ENCODE assay signal across 17 mouse cellular contexts in genomic region chr9:96320551-96320980, GRCm38 (mm10). TPM values are rescaled to one million over a fixed set of nuclear protein-coding genes. Genes with fewer than 3 reads are reported as not detected.
DNase-seq lines count a peak whose midpoint lies in the region; ATAC-seq lines count a peak whose summit lies in the region.
"Had no signal": no experiment of that assay in that cellular context is flagged by ENCODE, and none has a peak within 500 bp of the region (broad histone marks: within the 10 kb centered on the region; RNA-seq: fewer than 3 reads in every experiment).

No protein-coding gene starts in this region.

- H3K4me1 ChIP-seq in forebrain, embryonic 16.5 days (replicated peaks; ENCODE audit: control insufficient read depth, insufficient read depth, low read length): no peaks in the 10 kb centered on the region
- peaks cover 3% of the 10 kb centered on the region; the same call in 1 of the 2 replicates for H3K4me1 ChIP-seq in forebrain, embryonic 14.5 days (ENCODE audit: control insufficient read depth, insufficient read depth, low read length)
- no peaks in the 10 kb centered on the region for H3K4me1 ChIP-seq in lung, embryonic 16.5 days (replicated peaks; ENCODE audit: control insufficient read depth, insufficient read depth, low read length)
- H3K4me1 ChIP-seq: embryonic facial prominence, embryonic 15.5 days; intestine, embryonic 15.5 days; neural tube, embryonic 15.5 days had no signal

- H3K9ac ChIP-seq in forebrain, embryonic 16.5 days (replicated peaks; ENCODE audit: low read depth, low read length): no peak overlapping the region
- H3K9ac ChIP-seq in forebrain, embryonic 14.5 days (ENCODE audit: low read length): no peak overlapping the region
- H3K9ac ChIP-seq in lung, embryonic 16.5 days (ENCODE audit: low read length): no peak overlapping the region
- H3K9ac ChIP-seq: embryonic facial prominence, embryonic 15.5 days; intestine, embryonic 15.5 days; liver, embryonic 14.5 days; neural tube, embryonic 15.5 days had no signal

- ATAC-seq in forebrain, embryonic 16.5 days: peak; percentile 59
- no peak; the same call in 1 of the 2 replicates for ATAC-seq in forebrain, embryonic 14.5 days
- peak; percentile 71 for ATAC-seq in lung, embryonic 16.5 days (ENCODE audit: low read depth)
- ATAC-seq: intestine, embryonic 15.5 days; Patski had no signal

- DNase-seq in forebrain, embryonic 14.5 days (ENCODE audit: low spot score): no peak
- peak; percentile 32 for DNase-seq in layer of hippocampus, adult 9-11 months
- no peak for DNase-seq in layer of hippocampus, adult 8-10 months (ENCODE audit: low spot score in 2 of 2)
- DNase-seq in right cerebral cortex, postnatal 14 days: peak; percentile 20
- DNase-seq in adrenal gland, adult 2 months: no peak
- no peak for DNase-seq in spleen, adult 12 weeks (ENCODE audit: low spot score)
- DNase-seq: cerebellum, adult 8-10 months; heart, adult 18-20 months; heart, postnatal 14 days had no signal

- no peak overlapping the region for H3K4me2 ChIP-seq in forebrain, embryonic 16.5 days (ENCODE audit: low read length)
- H3K4me2 ChIP-seq in forebrain, embryonic 14.5 days (ENCODE audit: low read length): no peak overlapping the region
- no peak overlapping the region for H3K4me2 ChIP-seq in lung, embryonic 16.5 days (ENCODE audit: low read depth, low read length)
- H3K4me2 ChIP-seq: embryonic facial prominence, embryonic 15.5 days; intestine, embryonic 15.5 days; neural tube, embryonic 15.5 days had no signal

- no peaks in the 10 kb centered on the region for H3K27me3 ChIP-seq in forebrain, embryonic 16.5 days (replicated peaks; ENCODE audit: control insufficient read depth, insufficient read depth, low read length)
- H3K27me3 ChIP-seq in forebrain, embryonic 14.5 days (replicated peaks; ENCODE audit: control insufficient read depth, insufficient read depth, low read length): no peaks in the 10 kb centered on the region
- H3K27me3 ChIP-seq in lung, embryonic 16.5 days (ENCODE audit: control insufficient read depth, insufficient read depth, low read depth, low read length): no peaks in the 10 kb centered on the region
- H3K27me3 ChIP-seq: embryonic facial prominence, embryonic 15.5 days; intestine, embryonic 15.5 days; neural tube, embryonic 15.5 days; Patski had no signal

- H3K4me3 ChIP-seq in forebrain, embryonic 16.5 days (replicated peaks; ENCODE audit: low read length): no peak overlapping the region
- H3K4me3 ChIP-seq in forebrain, embryonic 14.5 days (ENCODE audit: low read depth, low read length): no peak overlapping the region
- H3K4me3 ChIP-seq in lung, embryonic 16.5 days (ENCODE audit: low read length): no peak overlapping the region
- H3K4me3 ChIP-seq: embryonic facial prominence, embryonic 15.5 days; intestine, embryonic 15.5 days; limb, embryonic 10.5 days; neural tube, embryonic 15.5 days had no signal

- peaks cover 4% of the 10 kb centered on the region; the same call in 1 of the 2 replicates for H3K36me3 ChIP-seq in forebrain, embryonic 16.5 days (ENCODE audit: control insufficient read depth, insufficient read depth)
- H3K36me3 ChIP-seq in forebrain, embryonic 14.5 days (ENCODE audit: control insufficient read depth, insufficient read depth, low read length): peaks cover 38% of the 10 kb centered on the region
- H3K36me3 ChIP-seq in lung, embryonic 16.5 days (ENCODE audit: control insufficient read depth, insufficient read depth, low read length): no peaks in the 10 kb centered on the region
- H3K36me3 ChIP-seq: intestine, embryonic 15.5 days had no signal

- H3K9me3 ChIP-seq in forebrain, embryonic 16.5 days (ENCODE audit: control insufficient read depth, low read length): no peaks in the 10 kb centered on the region
- no peaks in the 10 kb centered on the region for H3K9me3 ChIP-seq in forebrain, embryonic 14.5 days (replicated peaks; ENCODE audit: control insufficient read depth, low read length)
- H3K9me3 ChIP-seq in lung, embryonic 16.5 days (ENCODE audit: control insufficient read depth, low read length): no peaks in the 10 kb centered on the region
- H3K9me3 ChIP-seq: embryonic facial prominence, embryonic 15.5 days; intestine, embryonic 15.5 days; limb, embryonic 10.5 days; neural tube, embryonic 15.5 days had no signal

- no peak overlapping the region for H3K27ac ChIP-seq in forebrain, embryonic 16.5 days (ENCODE audit: low read length)
- no peak overlapping the region for H3K27ac ChIP-seq in forebrain, embryonic 14.5 days (ENCODE audit: low read depth, low read length)
- H3K27ac ChIP-seq in lung, embryonic 16.5 days (ENCODE audit: low read length): no peak overlapping the region
- H3K27ac ChIP-seq: embryonic facial prominence, embryonic 15.5 days; intestine, embryonic 15.5 days; limb, embryonic 10.5 days; liver, embryonic 14.5 days; neural tube, embryonic 15.5 days had no signal

- WGBS in forebrain, embryonic 16.5 days: 81% methylated on average over 6 of the region's 6 CpGs
- WGBS in forebrain, embryonic 14.5 days: 85% methylated on average over 6 of the region's 6 CpGs
- WGBS in lung, embryonic 16.5 days: 79% methylated on average over 6 of the region's 6 CpGs

RNA-seq across cellular contexts. Expression of gene Atp1b3, which starts 43.7 kb away (rescaled TPM):
- 138 and 146 TPM in 2 replicates for polyA plus RNA-seq in forebrain, embryonic 16.5 days (2015; fragmentation: Nextera tagmentation; extraction: Ambion mirVana)
- polyA plus RNA-seq in forebrain, embryonic 14.5 days (2014; fragmentation: Nextera tagmentation; extraction: Ambion mirVana): 143 and 163 TPM in 2 replicates
- total RNA-seq in layer of hippocampus, adult 8-10 months (2022): 100 to 1,000 TPM in 2 of 4 experiments, 10 to 100 TPM in 2; 95.9 to 111 (median 103) TPM
- 177 and 188 TPM in 2 replicates for polyA plus RNA-seq in lung, embryonic 16.5 days (2015; fragmentation: Nextera tagmentation; extraction: Ambion mirVana)
- total RNA-seq in adrenal gland, adult 2 months (2021): 100 to 1,000 TPM; 171 to 203 TPM
- 90.2 and 106 TPM in 2 replicates for polyA plus RNA-seq in adrenal gland, adult 2 months (2012; rRNA removed)

Comparison
In these comparisons a context has a peak if more than half of its experiments do, and no peak if none do; other contexts are left out.
1. DNase-seq: peak in layer of hippocampus, adult 9-11 months (single experiment) and right cerebral cortex, postnatal 14 days (single experiment); none in forebrain, embryonic 14.5 days (single experiment), layer of hippocampus, adult 8-10 months (0 of 2), adrenal gland, adult 2 months (single experiment) and spleen, adult 12 weeks (single experiment).